Mouse (Mus musculus) layer of hippocampus, adult 8-10 months (tissue): Measurements from ENCODE around the gene Veph1. TPM values are rescaled to one million over a fixed set of nuclear protein-coding genes. Genes with fewer than 3 reads are reported as not detected.

Experiments used
- DNase-seq, 2 experiments: peaks; one replicate each; pipeline ENCODE4 v3.0.0; 2022; ENCODE audit warnings: low spot score in 2 of 2
- total RNA-seq, 4 experiments: library from RNA; stranded (reverse); gene quantifications; 2 replicates each; pipeline ENCODE4 v1.2.4; 2022

The Veph1 gene
- total RNA-seq, 4 experiments from 2014 or later = 0.16 to 0.24 TPM; not detected in 2

- DNase-seq = no peak
These were observed 194.1 kb downstream of the Veph1 start for GRCm38 (mm10) chr3:66102599-66102932.

- no peak for DNase-seq
These were observed 194.6 kb downstream of the Veph1 start for GRCm38 (mm10) chr3:66101809-66102598.

GRCm38 (mm10) chr3:66101074-66101473 lies 195.6 kb downstream of the Veph1 start:
- no peak for DNase-seq

- no peak for DNase-seq
These were observed 204.9 kb downstream of the Veph1 start for GRCm38 (mm10) chr3:66091746-66092145.

- peak; percentile 17 to 26 for DNase-seq
These were observed 209.0 kb downstream of the Veph1 start for GRCm38 (mm10) chr3:66087608-66088007.

GRCm38 (mm10) chr3:66083856-66084255 lies 212.8 kb downstream of the Veph1 start:
- no peak for DNase-seq

- no peak for DNase-seq
These were observed 213.2 kb downstream of the Veph1 start for GRCm38 (mm10) chr3:66083407-66083806.

- no peak for DNase-seq
These were observed 213.7 kb downstream of the Veph1 start for GRCm38 (mm10) chr3:66082975-66083374.

GRCm38 (mm10) chr3:66081363-66081736 lies 215.3 kb downstream of the Veph1 start:
- no peak for DNase-seq

- no peak for DNase-seq
These were observed 215.8 kb downstream of the Veph1 start for GRCm38 (mm10) chr3:66080631-66081362.

- no peak for DNase-seq
These were observed 216.8 kb downstream of the Veph1 start for GRCm38 (mm10) chr3:66079886-66080285.

GRCm38 (mm10) chr3:66078898-66079537 lies 217.6 kb downstream of the Veph1 start:
- no peak for DNase-seq

GRCm38 (mm10) chr3:66078026-66078721 lies 218.5 kb downstream of the Veph1 start:
- DNase-seq = no peak

GRCm38 (mm10) chr3:66070274-66070673 lies 226.4 kb downstream of the Veph1 start:
- DNase-seq = no peak

- DNase-seq = no peak
These were observed 232.8 kb downstream of the Veph1 start for GRCm38 (mm10) chr3:66063881-66064280.

- no peak for DNase-seq
These were observed 239.7 kb downstream of the Veph1 start for GRCm38 (mm10) chr3:66056912-66057311.

- DNase-seq = no peak
These were observed 241.0 kb downstream of the Veph1 start for GRCm38 (mm10) chr3:66055652-66056051.

- no peak for DNase-seq
These were observed 246.3 kb downstream of the Veph1 start for GRCm38 (mm10) chr3:66050092-66050886.

- DNase-seq = no peak
These were observed 255.7 kb downstream of the Veph1 start for GRCm38 (mm10) chr3:66040857-66041494.

GRCm38 (mm10) chr3:66035226-66035625 lies 261.4 kb downstream of the Veph1 start:
- DNase-seq = no peak
